9 mouse cellular contexts compared by ENCODE assay signal in genomic region chr12:4571864-4572263, GRCm38 (mm10). TPM values are rescaled to one million over a fixed set of nuclear protein-coding genes. Genes with fewer than 3 reads are reported as not detected.
DNase-seq lines count a peak whose midpoint lies in the region; ATAC-seq and TF ChIP-seq lines count a peak whose summit lies in the region.
"Had no signal": no experiment of that assay in that cellular context is flagged by ENCODE, and none has a peak within 500 bp of the region (broad histone marks: within the 10 kb centered on the region; RNA-seq: fewer than 3 reads in every experiment).

No protein-coding gene starts in this region.

- H3K27ac ChIP-seq in left cerebral cortex, adult 2 months, result no peak overlapping the region
- H3K27ac ChIP-seq in MEL (ENCODE audit: control insufficient read depth, low read depth, low read length), result no peak overlapping the region
- H3K27ac ChIP-seq in intestine, postnatal 0 days (ENCODE audit: low read depth, low read length), result no peak overlapping the region
- H3K27ac ChIP-seq in lung, postnatal 0 days (ENCODE audit: low read length), result no peak overlapping the region

- TF ChIP-seq RAD21 in MEL (IDR thresholded peaks at IDR 0.05; ENCODE audit: low read depth, low read length), result peak; percentile 99

- peak; percentile 62 for TF ChIP-seq CTCF in left cerebral cortex, adult 2 months (IDR thresholded peaks at IDR 0.05)
- peak; percentile 67 to 96 (median 69) for TF ChIP-seq CTCF in MEL (IDR thresholded peaks at IDR 0.05 in 2 of 3, conservative IDR thresholded peaks at IDR 0.05 in 1 of 3; ENCODE audit: control insufficient read depth in 1 of 3, insufficient read depth in 1 of 3, low read depth in 2 of 3, low read length in 3 of 3, poor library complexity in 1 of 3, severe bottlenecking in 1 of 3)
- peak; percentile 87 for TF ChIP-seq CTCF in intestine, postnatal 0 days (IDR thresholded peaks at IDR 0.05; ENCODE audit: low read depth)
- peak; percentile 84 for TF ChIP-seq CTCF in lung, postnatal 0 days (IDR thresholded peaks at IDR 0.05)

- intact Hi-C loops in left cerebral cortex, adult 2 months (cut with DNase I), result loop anchor here (5.0 kb wide), 2 partner anchors 195 to 400 kb away; partner anchors contain the start of genes Fam228b and Pfn4
- intact Hi-C loops in left cerebral cortex, postnatal 14 days (cut with DNase I), result no loop called here

- no peak for TF ChIP-seq EP300 in MEL (IDR thresholded peaks at IDR 0.05; ENCODE audit: low read depth in 1 of 2, low read length in 2 of 2)
- no peak for TF ChIP-seq EP300 in lung, postnatal 0 days (IDR thresholded peaks at IDR 0.05)

- no peaks in the 10 kb centered on the region for H3K27me3 ChIP-seq in MEL (ENCODE audit: control insufficient read depth in 1 of 2, insufficient read depth in 2 of 2, low read length in 2 of 2)
- H3K27me3 ChIP-seq in intestine, postnatal 0 days (replicated peaks; ENCODE audit: control insufficient read depth, insufficient read depth, low read length), result no peaks in the 10 kb centered on the region
- no peaks in the 10 kb centered on the region for H3K27me3 ChIP-seq in lung, postnatal 0 days (replicated peaks; ENCODE audit: insufficient read depth, low read length)

- peaks cover 0 to 2% of the 10 kb centered on the region in 2 experiments; a peak in 2 of 4 replicates for H3K36me3 ChIP-seq in MEL (ENCODE audit: control insufficient read depth in 1 of 2, insufficient read depth in 2 of 2, low read length in 2 of 2)
- no peaks in the 10 kb centered on the region for H3K36me3 ChIP-seq in intestine, postnatal 0 days (ENCODE audit: control insufficient read depth, insufficient read depth)
- H3K36me3 ChIP-seq in lung, postnatal 0 days (ENCODE audit: insufficient read depth, low read length), result no peaks in the 10 kb centered on the region

- H3K79me2 ChIP-seq in MEL (ENCODE audit: control insufficient read depth, insufficient read depth, low read length, poor library complexity), result no peaks in the 10 kb centered on the region

- peak; percentile 90 for ATAC-seq in intestine, postnatal 0 days
- ATAC-seq in lung, postnatal 0 days, result peak; percentile 96

- H3K9me3 ChIP-seq in MEL (replicated peaks; ENCODE audit: insufficient read depth, low read length), result no peaks in the 10 kb centered on the region
- no peaks in the 10 kb centered on the region for H3K9me3 ChIP-seq in intestine, postnatal 0 days (ENCODE audit: control insufficient read depth)
- no peaks in the 10 kb centered on the region for H3K9me3 ChIP-seq in lung, postnatal 0 days (ENCODE audit: low read length)

- H3K4me2 ChIP-seq in intestine, postnatal 0 days (replicated peaks; ENCODE audit: low read depth), result no peak overlapping the region
- H3K4me2 ChIP-seq in lung, postnatal 0 days (replicated peaks; ENCODE audit: low read depth, low read length), result no peak overlapping the region

- H3K9ac ChIP-seq in MEL (ENCODE audit: control insufficient read depth, low read depth, low read length, poor library complexity, severe bottlenecking), result peak overlapping the region; percentile 53; the same call in 1 of the 2 replicates
- no peak overlapping the region for H3K9ac ChIP-seq in intestine, postnatal 0 days (ENCODE audit: low read depth, low read length)
- no peak overlapping the region for H3K9ac ChIP-seq in lung, postnatal 0 days (replicated peaks; ENCODE audit: low read depth)

- no peak overlapping the region for H3K4me3 ChIP-seq in left cerebral cortex, adult 2 months
- peak overlapping the region; percentile 30 to 40; a peak in 2 of 4 replicates for H3K4me3 ChIP-seq in MEL (ENCODE audit: control insufficient read depth in 1 of 2, insufficient read depth in 1 of 2, low read depth in 2 of 2, low read length in 2 of 2)
- no peak overlapping the region for H3K4me3 ChIP-seq in intestine, postnatal 0 days (ENCODE audit: low read depth, low read length)
- no peak overlapping the region for H3K4me3 ChIP-seq in lung, postnatal 0 days (ENCODE audit: low read depth, low read length)

- no peaks in the 10 kb centered on the region; a peak in 2 of 4 replicates for H3K4me1 ChIP-seq in MEL (ENCODE audit: control insufficient read depth in 1 of 2, insufficient read depth in 2 of 2, low read length in 2 of 2)
- H3K4me1 ChIP-seq in intestine, postnatal 0 days (replicated peaks; ENCODE audit: control insufficient read depth, insufficient read depth, low read length), result no peaks in the 10 kb centered on the region
- no peaks in the 10 kb centered on the region for H3K4me1 ChIP-seq in lung, postnatal 0 days (ENCODE audit: insufficient read depth, low read depth, low read length)

- TF ChIP-seq POLR2A in MEL (IDR thresholded peaks at IDR 0.05; ENCODE audit: control insufficient read depth in 1 of 2, insufficient read depth in 1 of 2, low read depth in 1 of 2, low read length in 2 of 2, poor library complexity in 1 of 2), result no peak

- 12% methylated on average over 5 of the region's 5 CpGs for WGBS in intestine, postnatal 0 days
- WGBS in lung, postnatal 0 days, result 21% methylated on average over 5 of the region's 5 CpGs

- DNase-seq in left cerebral cortex, adult 2 months (ENCODE audit: extremely low spot score in 1 of 2, low spot score in 2 of 2), result no peak
- DNase-seq in left cerebral cortex, adult 9 months (ENCODE audit: low spot score in 2 of 2), result no peak
- peak; percentile 93 for DNase-seq in MEL (ENCODE audit: low read depth, low spot score)
- peak; percentile 65 for DNase-seq in c-Kit-positive CD71-positive TER-119-positive erythroid progenitor cells, embryonic 14.5 days (ENCODE audit: low spot score)
- DNase-seq in lung, postnatal 0 days (ENCODE audit: low spot score), result peak; percentile 90
- peak; percentile 15 to 41 for DNase-seq in thymus, postnatal 36 days
- no peak for DNase-seq in left cerebral cortex, postnatal 14 days (ENCODE audit: low spot score in 2 of 2)

TF ChIP-seq in MEL, 35 proteins besides CTCF, POLR2A, EP300 and RAD21 (continues in another document):
- no peak for TF ChIP-seq KAT2A (conservative IDR thresholded peaks at IDR 0.05; ENCODE audit: low read depth, low read length)
- TF ChIP-seq TCF12 (IDR thresholded peaks at IDR 0.05; ENCODE audit: low read depth, low read length), result no peak
- 0 out of 2 replicates have a peak, but pooled peaks have one; percentile 9 for TF ChIP-seq GATA1 (IDR thresholded peaks at IDR 0.05; ENCODE audit: low read depth, low read length)
- TF ChIP-seq RCOR1 (IDR thresholded peaks at IDR 0.05; ENCODE audit: low read depth, low read length), result no peak
- TF ChIP-seq ZC3H11A (IDR thresholded peaks at IDR 0.05; ENCODE audit: low read depth, low read length), result peak; percentile 89
- no peak for TF ChIP-seq TAL1 (IDR thresholded peaks at IDR 0.05; ENCODE audit: low read length)
- no peak for TF ChIP-seq MEF2A (IDR thresholded peaks at IDR 0.05; ENCODE audit: extremely low read depth, insufficient replicate concordance, low read depth, low read length, poor library complexity, severe bottlenecking)
- no peak for TF ChIP-seq MYC (IDR thresholded peaks at IDR 0.05; ENCODE audit: low read depth, low read length)
- peak; percentile 63; the same call in 1 of the 2 replicates for TF ChIP-seq SIN3A (IDR thresholded peaks at IDR 0.05; ENCODE audit: low read length)
- TF ChIP-seq ZNF384 (IDR thresholded peaks at IDR 0.05; ENCODE audit: low read depth, low read length), result peak; percentile 99
- no peak for TF ChIP-seq CHD2 (IDR thresholded peaks at IDR 0.05; ENCODE audit: low read length)
- no peak for TF ChIP-seq ZMIZ1 (IDR thresholded peaks at IDR 0.05; ENCODE audit: low read depth, low read length)
- no peak for TF ChIP-seq E2F4 (IDR thresholded peaks at IDR 0.05; ENCODE audit: borderline replicate concordance, low read depth, low read length)
- no peak; the same call in 1 of the 2 replicates for TF ChIP-seq ZKSCAN1 (IDR thresholded peaks at IDR 0.05; ENCODE audit: low read depth, low read length)
- TF ChIP-seq BHLHE40 (IDR thresholded peaks at IDR 0.05; ENCODE audit: borderline replicate concordance, low read depth, low read length), result no peak
- no peak for TF ChIP-seq ETS1 (IDR thresholded peaks at IDR 0.05; ENCODE audit: low read depth, low read length)
- no peak for TF ChIP-seq MAX (IDR thresholded peaks at IDR 0.05; ENCODE audit: low read length)
- TF ChIP-seq MAFK (IDR thresholded peaks at IDR 0.05; ENCODE audit: borderline replicate concordance, low read depth, low read length), result no peak
- no peak for TF ChIP-seq USF2 (IDR thresholded peaks at IDR 0.05; ENCODE audit: borderline replicate concordance in 1 of 2, insufficient read depth in 1 of 2, low read depth in 1 of 2, low read length in 2 of 2)
- TF ChIP-seq UBTF (IDR thresholded peaks at IDR 0.05; ENCODE audit: borderline replicate concordance, insufficient read depth, low read depth, low read length), result no peak
- TF ChIP-seq MXI1 (IDR thresholded peaks at IDR 0.05; ENCODE audit: low read depth, low read length), result peak; percentile 22; the same call in 1 of the 2 replicates
- no peak for TF ChIP-seq GABPA (IDR thresholded peaks at IDR 0.05; ENCODE audit: low read depth, low read length)
- TF ChIP-seq MYB (IDR thresholded peaks at IDR 0.05; ENCODE audit: low read depth, low read length), result no peak
- TF ChIP-seq NELFE (IDR thresholded peaks at IDR 0.05; ENCODE audit: low read depth, low read length), result no peak
- no peak for TF ChIP-seq TBP (IDR thresholded peaks at IDR 0.05; ENCODE audit: low read depth, low read length)
- no peak for TF ChIP-seq JUND (IDR thresholded peaks at IDR 0.05; ENCODE audit: low read depth, low read length)
- no peak for TF ChIP-seq USF1 (IDR thresholded peaks at IDR 0.05; ENCODE audit: low read depth, low read length)
- TF ChIP-seq POLR2AphosphoS2 (IDR thresholded peaks at IDR 0.05; ENCODE audit: low read length), result no peak
- TF ChIP-seq HCFC1 (IDR thresholded peaks at IDR 0.05; ENCODE audit: low read depth, low read length), result no peak

RNA-seq across cellular contexts. Expression of gene Itsn2, which starts 20.6 kb away (rescaled TPM):
- 10 to 100 TPM; 69.6 to 73.0 TPM for total RNA-seq in left cerebral cortex, adult 2 months (2021)
- total RNA-seq in MEL (2012; rRNA removed), result 40.1 and 41.9 TPM in 2 replicates
- polyA plus RNA-seq in MEL (2012; ENCODE audit: insufficient read depth in 1 of 2, insufficient read length in 2 of 2, low read depth in 1 of 2, low replicate concordance in 2 of 2, missing spikeins in 1 of 2), result 100 to 1,000 TPM in 1 of 2 experiments, 10 to 100 TPM in 1; 47.5 to 218 TPM
- polyA plus RNA-seq in intestine, postnatal 0 days (2015; fragmentation: Nextera tagmentation; extraction: Ambion mirVana), result 26.1 and 27.1 TPM in 2 replicates
- 37.1 and 41.1 TPM in 2 replicates for polyA plus RNA-seq in lung, postnatal 0 days (2015; fragmentation: Nextera tagmentation; extraction: Ambion mirVana)
- 10 to 100 TPM; 61.4 to 64.2 TPM for total RNA-seq in left cerebral cortex, postnatal 14 days (2021)

RNA-seq across cellular contexts. Expression of gene Gm3625, which starts 20.9 kb away (rescaled TPM):
- total RNA-seq in left cerebral cortex, adult 2 months (2021), result not detected
- total RNA-seq in MEL (2012; rRNA removed), result not detected in 2 replicates
- not detected for polyA plus RNA-seq in MEL (2012; ENCODE audit: insufficient read depth in 1 of 2, insufficient read length in 2 of 2, low read depth in 1 of 2, low replicate concordance in 2 of 2, missing spikeins in 1 of 2)
- not detected in 2 replicates for polyA plus RNA-seq in intestine, postnatal 0 days (2015; fragmentation: Nextera tagmentation; extraction: Ambion mirVana)
- not detected in 2 replicates for polyA plus RNA-seq in lung, postnatal 0 days (2015; fragmentation: Nextera tagmentation; extraction: Ambion mirVana)
- total RNA-seq in left cerebral cortex, postnatal 14 days (2021), result not detected
- polyA plus RNA-seq: gonadal fat pad, adult 2 months had no signal

Comparison
In these comparisons a context has a peak if more than half of its experiments do, and no peak if none do; other contexts are left out.
1. DNase-seq: peak in MEL (single experiment), c-Kit-positive CD71-positive TER-119-positive erythroid progenitor cells, embryonic 14.5 days (single experiment), lung, postnatal 0 days (single experiment) and thymus, postnatal 36 days (2 of 2); none in left cerebral cortex, adult 2 months (0 of 2), left cerebral cortex, adult 9 months (0 of 2) and left cerebral cortex, postnatal 14 days (0 of 2).
2. H3K4me3 ChIP-seq: peak in MEL (2 of 2); none in left cerebral cortex, adult 2 months (single experiment), intestine, postnatal 0 days (single experiment) and lung, postnatal 0 days (single experiment).
3. Peak in every context shown above with its lines, with median percentiles within 50 percentile points of each other: CTCF ChIP-seq.